Mouse (Mus musculus) ES-Bruce4 (cell line): ENCODE measurements around the gene Irf1.

Experiments used
- CTCF ChIP-seq: IDR thresholded peaks from one replicate; pipeline ENCODE4 v1.8.1; 2011; ENCODE audit warnings: low read depth, low read length
- POLR2A ChIP-seq: IDR thresholded peaks from one replicate; pipeline ENCODE4 v1.8.1; 2011; ENCODE audit warnings: low read length; ENCODE audit not compliant: insufficient read depth

- TF ChIP-seq POLR2A (no peak), CTCF (peak; percentile 98)
Observed at GRCm38 (mm10) chr11:53735682-53736245, 34.0 kb upstream of the Irf1 start.
